Mouse (Mus musculus) ES-E14 (cell line): Measurements from ENCODE around the gene Gdpd4.

Source experiments
- HCFC1 ChIP-seq: IDR thresholded peaks from 2 replicates; pipeline ENCODE4 v1.6.1; 2012; ENCODE audit warnings: low read length, inconsistent platforms, borderline replicate concordance; ENCODE audit not compliant: insufficient read depth
- MAFK ChIP-seq: IDR thresholded peaks from 2 replicates; pipeline ENCODE4 v1.6.1; 2014; ENCODE audit warnings: mild to moderate bottlenecking, low read depth, low read length, inconsistent platforms; ENCODE audit not compliant: insufficient read depth
- ZC3H11A ChIP-seq: IDR thresholded peaks from 2 replicates; pipeline ENCODE4 v1.6.1; 2012; ENCODE audit warnings: low read depth, mild to moderate bottlenecking, inconsistent platforms, low read length, borderline replicate concordance
- ZNF384 ChIP-seq: IDR thresholded peaks from 2 replicates; pipeline ENCODE4 v1.6.1; 2012; ENCODE audit warnings: low read depth, low read length, inconsistent platforms

GRCm38 (mm10) chr7:98084541-98085293 is 165.0 kb downstream of the Gdpd4 start:
- TF ChIP-seq ZNF384, result no peak
- no peak for TF ChIP-seq ZC3H11A
- no peak for TF ChIP-seq HCFC1
- no peak for TF ChIP-seq MAFK
